10 mouse cellular contexts compared by ENCODE assay signal in the genomic region with DNA sequence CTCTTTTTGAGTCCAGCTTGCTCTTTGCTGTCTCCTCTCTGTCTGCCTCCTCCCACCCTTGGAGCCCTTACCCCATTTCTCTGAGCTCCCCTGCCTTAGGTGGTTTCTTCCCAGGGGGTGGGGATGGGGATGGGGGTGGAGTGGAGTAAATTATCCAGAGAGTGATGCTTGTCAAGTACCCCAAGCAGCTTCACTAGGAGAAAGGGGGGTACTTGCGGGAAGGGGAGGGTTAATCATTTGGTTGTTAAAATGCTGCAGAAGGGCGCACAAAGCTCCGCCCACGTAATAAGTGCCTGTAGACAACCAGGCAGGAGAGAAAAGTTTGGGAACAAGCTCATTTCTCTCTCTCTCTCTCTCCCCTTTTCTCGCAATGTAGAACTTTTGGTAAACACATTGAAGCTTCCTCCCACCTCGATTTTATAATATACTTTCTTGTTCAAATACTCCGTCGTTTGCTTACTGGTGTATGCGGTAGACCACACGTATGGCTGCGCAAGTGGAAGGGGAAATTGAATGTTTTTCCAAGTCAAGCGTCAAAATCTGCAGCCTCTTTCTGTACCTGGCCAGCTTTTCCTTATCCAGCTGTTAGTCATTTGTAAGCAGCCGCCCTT.
A peak's percentile ranks its signal among the peaks of the same experiment; 100 is the strongest.
DNase-seq lines count a peak whose midpoint lies in the region; ATAC-seq lines count a peak whose summit lies in the region.
"Had no signal": no experiment of that assay in that cellular context is flagged by ENCODE, and none has a peak within 500 bp of the region (broad histone marks: within the 10 kb centered on the region; RNA-seq: fewer than 3 reads in every experiment).

No protein-coding gene starts in this region.

- intact Hi-C loops in heart, postnatal 36 days (cut with DNase I) = no loop called here

- H3K9ac ChIP-seq in heart, embryonic 12.5 days = no peak overlapping the region
- peak overlapping the region; percentile 65 for H3K9ac ChIP-seq in midbrain, embryonic 11.5 days (ENCODE audit: low read length)

- WGBS in heart, embryonic 12.5 days = 4% methylated on average over 13 of the region's 13 CpGs
- WGBS in hindbrain, embryonic 10.5 days = 2% methylated on average over 13 of the region's 13 CpGs
- 1% methylated on average over 13 of the region's 13 CpGs for WGBS in midbrain, embryonic 11.5 days

- no peak overlapping the region for H3K27ac ChIP-seq in heart, embryonic 12.5 days (ENCODE audit: poor library complexity, severe bottlenecking)
- H3K27ac ChIP-seq in hindbrain, embryonic 10.5 days = no peak overlapping the region
- H3K27ac ChIP-seq in midbrain, embryonic 11.5 days (ENCODE audit: low read depth, low read length) = no peak overlapping the region

- DNase-seq in heart, postnatal 36 days = no peak
- peak; percentile 57 for DNase-seq in brain, adult 2 months (ENCODE audit: low read depth, low spot score)
- DNase-seq in hindbrain, embryonic 10.5 days (ENCODE audit: low spot score) = peak; percentile 2
- peak; percentile 92 for DNase-seq in midbrain, embryonic 11.5 days (ENCODE audit: low spot score, missing footprints)
- DNase-seq in spleen, postnatal 4 days (ENCODE audit: low spot score in 2 of 2) = no peak
- no peak for DNase-seq in thymus, postnatal 4 days
- DNase-seq in right cerebral cortex, adult 2 months (ENCODE audit: low spot score in 2 of 2) = no peak

- no peaks in the 10 kb centered on the region for H3K36me3 ChIP-seq in heart, embryonic 12.5 days
- H3K36me3 ChIP-seq in hindbrain, embryonic 10.5 days = no peaks in the 10 kb centered on the region
- H3K36me3 ChIP-seq in midbrain, embryonic 11.5 days (ENCODE audit: control insufficient read depth, insufficient read depth, low read length) = no peaks in the 10 kb centered on the region; the same call in 1 of the 2 replicates

- H3K4me3 ChIP-seq in heart, embryonic 12.5 days = peak overlapping the region; percentile 36
- H3K4me3 ChIP-seq in hindbrain, embryonic 10.5 days = peak overlapping the region; percentile 57
- H3K4me3 ChIP-seq in midbrain, embryonic 11.5 days (ENCODE audit: low read depth, low read length) = peak overlapping the region; percentile 39
- H3K4me3 ChIP-seq: myocyte had no signal

- H3K4me2 ChIP-seq in heart, embryonic 12.5 days = peak overlapping the region; percentile 83
- peak overlapping the region; percentile 75 for H3K4me2 ChIP-seq in midbrain, embryonic 11.5 days

- ATAC-seq in heart, embryonic 12.5 days (ENCODE audit: insufficient number of reproducible peaks, low FRiP score) = no peak
- ATAC-seq in midbrain, embryonic 11.5 days (ENCODE audit: low FRiP score) = peak; percentile 66
- ATAC-seq: CD4-positive, CD25-positive, alpha-beta regulatory T cell, adult 4 months had no signal

- H3K9me3 ChIP-seq in heart, embryonic 12.5 days (replicated peaks) = no peaks in the 10 kb centered on the region
- no peaks in the 10 kb centered on the region for H3K9me3 ChIP-seq in hindbrain, embryonic 10.5 days
- H3K9me3 ChIP-seq in midbrain, embryonic 11.5 days (ENCODE audit: control insufficient read depth, low read length) = no peaks in the 10 kb centered on the region

- H3K4me1 ChIP-seq in heart, embryonic 12.5 days (replicated peaks) = peaks cover 11% of the 10 kb centered on the region; the same call in 1 of the 2 replicates
- H3K4me1 ChIP-seq in hindbrain, embryonic 10.5 days (replicated peaks) = peaks cover 12% of the 10 kb centered on the region
- no peaks in the 10 kb centered on the region for H3K4me1 ChIP-seq in midbrain, embryonic 11.5 days (ENCODE audit: control insufficient read depth, insufficient read depth, low read length)

- peaks cover 9% of the 10 kb centered on the region for H3K27me3 ChIP-seq in heart, embryonic 12.5 days (replicated peaks)
- H3K27me3 ChIP-seq in hindbrain, embryonic 10.5 days (ENCODE audit: insufficient read depth, poor library complexity, severe bottlenecking) = peaks cover 17% of the 10 kb centered on the region
- H3K27me3 ChIP-seq in midbrain, embryonic 11.5 days (ENCODE audit: control insufficient read depth, insufficient read depth, low read length) = no peaks in the 10 kb centered on the region

Comparison
In these comparisons a context has a peak if more than half of its experiments do, and no peak if none do; other contexts are left out.
1. DNase-seq: peak in brain, adult 2 months (single experiment), hindbrain, embryonic 10.5 days (single experiment) and midbrain, embryonic 11.5 days (single experiment); none in heart, postnatal 36 days (0 of 2), spleen, postnatal 4 days (0 of 2), thymus, postnatal 4 days (single experiment) and right cerebral cortex, adult 2 months (0 of 2).
2. Peak in every context shown above with its lines, with median percentiles within 50 percentile points of each other: H3K4me3 ChIP-seq.